Mouse (Mus musculus) forebrain, embryonic 14.5 days (tissue): ENCODE results near the gene Hlx. TPM values are rescaled to one million over a fixed set of nuclear protein-coding genes. Genes with fewer than 3 reads are reported as not detected.
A peak's percentile ranks its signal among the peaks of the same experiment; 100 is the strongest.

Source experiments
- ATAC-seq: fragments of 200-750 bp; cut with Nextera tagmentation; 2 replicates; pipeline ENCODE4 v1.8.0; 2017; ENCODE audit warnings: mild to moderate bottlenecking, moderate library complexity
- DNase-seq: peaks from one replicate; pipeline ENCODE4 v3.0.0-alpha.2; 2015; ENCODE audit warnings: low spot score
- H3K27ac ChIP-seq: fragments of 300-500 bp; sonication (generic); 2 replicates; pipeline ENCODE4 v1.5.1; 2014; ENCODE audit warnings: low read depth, mild to moderate bottlenecking, control low read depth, low read length, moderate library complexity
- H3K27me3 ChIP-seq: fragments of 300-500 bp; sonication (generic); replicated peaks from 2 replicates; pipeline ENCODE4 v1.6.1; 2014; ENCODE audit warnings: low read length, control low read depth, mixed read lengths; ENCODE audit not compliant: control insufficient read depth, insufficient read depth
- H3K36me3 ChIP-seq: fragments of 300-500 bp; sonication (generic); 2 replicates; pipeline ENCODE4 v1.6.1; 2014; ENCODE audit warnings: low read length, control low read depth; ENCODE audit not compliant: control insufficient read depth, insufficient read depth
- H3K4me1 ChIP-seq: fragments of 300-500 bp; sonication (generic); 2 replicates; pipeline ENCODE4 v1.6.1; 2014; ENCODE audit warnings: antibody characterized with exemption, low read length, control low read depth; ENCODE audit not compliant: control insufficient read depth, insufficient read depth
- H3K4me2 ChIP-seq: fragments of 300-500 bp; sonication (generic); 2 replicates; pipeline ENCODE4 v1.6.1; 2014; ENCODE audit warnings: mild to moderate bottlenecking, control low read depth, low read length
- H3K4me3 ChIP-seq: fragments of 300-500 bp; sonication (generic); 2 replicates; pipeline ENCODE4 v1.5.1; 2014; ENCODE audit warnings: low read depth, low read length, control low read depth
- H3K9ac ChIP-seq: fragments of 300-500 bp; sonication (generic); 2 replicates; pipeline ENCODE4 v1.6.1; 2014; ENCODE audit warnings: mild to moderate bottlenecking, low read length, control low read depth, moderate library complexity
- H3K9me3 ChIP-seq: fragments of 300-500 bp; sonication (generic); replicated peaks from 2 replicates; pipeline ENCODE4 v1.6.1; 2016; ENCODE audit warnings: low read length, control low read depth, mixed read lengths; ENCODE audit not compliant: control insufficient read depth
- WGBS: fragments of 180-500 bp; shearing (Covaris S2); extraction: QIAGEN DNeasy Blood & Tissue Kit; methylation state at CpG from one replicate; pipeline ENCODE4 v1.1.7; 2014; 5-methylcytosine and 5-hydroxymethylcytosine counted together
- polyA plus RNA-seq: library from polyadenylated mRNA; unstranded; fragments of >200 nt; fragmentation: Nextera tagmentation; extraction: Ambion mirVana; gene quantifications from 2 replicates; pipeline ENCODE4 v1.2.1, GENCODE M21; 2014

The Hlx gene
- polyA plus RNA-seq, 1 experiment from 2014 or later: 0.99 TPM

DNA sequence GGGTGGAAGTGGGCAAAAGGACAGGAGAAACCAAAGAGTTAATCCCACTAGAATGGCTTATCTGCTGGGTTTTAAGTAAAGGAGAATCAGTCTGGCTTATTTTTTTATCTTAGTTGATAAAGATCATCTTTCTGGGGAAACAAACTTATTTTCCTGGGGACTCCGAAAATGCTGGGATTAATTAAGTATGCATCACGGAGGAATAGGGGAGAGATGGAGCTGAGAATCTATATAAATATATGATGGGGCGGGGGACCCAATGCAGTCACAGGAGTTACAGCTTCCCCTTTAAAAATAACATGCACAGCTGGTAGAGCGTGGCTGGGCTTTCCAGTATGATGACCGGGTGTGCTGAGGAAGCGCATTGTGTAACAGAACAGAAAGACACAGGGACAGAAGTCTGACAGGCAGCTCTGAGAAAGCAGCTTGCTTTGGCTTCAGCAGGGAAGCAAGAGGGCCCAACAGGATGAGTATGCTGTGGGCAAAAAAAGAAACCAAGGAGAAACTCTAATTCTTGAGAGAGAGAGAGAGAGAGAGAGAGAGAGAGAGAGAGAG lies 3.8 kb downstream of the Hlx start:
- Histone ChIP-seq H3K9ac (no peak overlapping the region), H3K9me3 (no peaks in the 10 kb centered on the region), H3K4me1 (peaks cover 9% of the 10 kb centered on the region; the same call in 1 of the 2 replicates), H3K4me3 (no peak overlapping the region), H3K4me2 (no peak overlapping the region), H3K27ac (no peak overlapping the region), H3K27me3 (peaks cover 81% of the 10 kb centered on the region), H3K36me3 (no peaks in the 10 kb centered on the region)
- no peak for DNase-seq
- ATAC-seq: no peak
- 5% methylated on average over 6 of the region's 6 CpGs for WGBS

DNA sequence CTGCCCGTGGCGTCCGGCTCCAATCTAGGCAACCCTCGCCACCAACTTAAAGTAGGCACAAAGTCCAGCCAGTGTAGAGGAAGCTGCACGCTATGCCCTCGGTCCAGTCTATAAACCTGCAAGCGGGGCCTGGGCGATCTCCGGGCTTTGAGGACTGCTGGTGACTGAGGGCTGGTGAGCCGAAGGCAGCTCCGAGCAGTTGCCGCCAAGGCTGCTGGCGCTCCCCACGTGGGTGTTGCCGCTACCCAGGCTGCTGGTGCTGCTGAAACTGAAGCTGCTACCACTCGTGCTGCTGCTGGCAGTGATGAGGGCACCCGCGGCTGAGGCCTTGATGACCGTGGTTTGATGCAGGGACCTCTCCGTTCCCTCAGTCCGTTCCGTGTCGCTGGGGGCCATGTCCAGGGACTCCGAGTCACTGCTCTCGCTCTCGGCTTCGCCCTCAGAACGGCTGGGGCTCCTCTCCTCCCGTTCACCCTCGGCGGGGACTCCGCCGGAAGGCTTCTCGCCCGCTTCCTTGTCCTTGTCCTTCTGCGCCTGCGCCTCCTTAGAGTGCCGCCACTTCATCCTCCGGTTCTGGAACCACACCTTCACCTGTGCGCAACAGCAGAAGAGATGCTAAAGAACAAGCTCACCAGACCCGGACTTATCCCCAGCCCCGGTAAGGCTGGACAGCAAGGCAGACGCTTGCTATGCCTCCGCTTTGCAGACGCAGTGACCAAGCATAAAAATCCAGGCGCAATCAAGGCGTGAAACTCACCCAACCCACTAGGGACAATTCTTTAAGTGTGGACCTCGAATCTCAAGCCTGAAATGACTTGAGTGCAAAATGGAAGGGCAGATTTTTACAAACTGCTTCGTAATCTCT lies 4.8 kb downstream of the Hlx start:
- peak; percentile 62 for DNase-seq
- peak; percentile 67 for ATAC-seq

DNA sequence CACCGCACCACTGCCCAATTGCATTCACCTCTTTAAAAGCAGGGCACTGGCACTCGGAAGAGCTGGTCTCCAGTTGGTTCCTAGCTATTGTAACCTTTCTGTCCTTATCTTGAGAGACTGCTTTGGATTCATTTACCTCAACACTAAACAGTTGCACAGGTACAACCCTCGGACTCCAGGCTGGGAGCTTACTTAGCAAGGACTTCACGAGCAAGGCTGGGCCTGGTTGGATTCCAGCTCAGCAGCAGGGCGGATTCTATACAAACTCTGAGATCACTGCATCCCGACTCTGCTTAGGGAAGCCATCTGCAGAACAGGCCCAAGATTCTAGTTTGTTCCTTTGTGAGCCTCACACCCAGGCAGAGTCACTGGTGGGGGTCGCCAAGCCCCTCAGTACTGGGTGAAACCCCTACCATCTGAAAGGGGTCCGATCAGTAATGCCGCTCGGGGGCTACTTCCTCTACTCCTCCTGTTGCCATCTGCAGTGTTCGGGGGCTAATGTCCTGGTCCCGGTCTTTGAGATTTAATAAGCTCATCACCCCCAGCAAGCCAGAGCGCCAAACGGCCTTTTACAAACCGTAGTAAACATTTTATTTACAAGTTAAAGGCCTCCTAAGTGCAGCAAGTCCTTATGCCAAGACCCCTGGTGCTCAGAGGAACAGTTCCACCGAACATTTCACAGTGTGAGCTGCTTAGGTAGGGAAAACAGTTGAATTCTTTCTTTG lies 5.7 kb downstream of the Hlx start:
- DNase-seq (no peak), ATAC-seq (no peak)
- Histone ChIP-seq H3K27me3 (peaks cover 90% of the 10 kb centered on the region), H3K9me3 (no peaks in the 10 kb centered on the region), H3K4me2 (no peak overlapping the region), H3K4me3 (no peak overlapping the region), H3K9ac (no peak overlapping the region), H3K36me3 (no peaks in the 10 kb centered on the region), H3K4me1 (peaks cover 3% of the 10 kb centered on the region; the same call in 1 of the 2 replicates), H3K27ac (no peak overlapping the region)
- 4% methylated on average over 16 of the region's 16 CpGs for WGBS

More for the DNA sequence above, 4.8 kb downstream of the Hlx start:
- H3K4me2 ChIP-seq: peak overlapping the region; percentile 62
- H3K27me3 ChIP-seq: peaks cover 85% of the 10 kb centered on the region
- WGBS: under 1% methylated on average over 47 of the region's 49 CpGs
- no peaks in the 10 kb centered on the region for H3K9me3 ChIP-seq
- H3K4me1 ChIP-seq: peaks cover 6% of the 10 kb centered on the region; the same call in 1 of the 2 replicates
- H3K27ac ChIP-seq: no peak overlapping the region
- peak overlapping the region; percentile 37 for H3K4me3 ChIP-seq
- peak overlapping the region; percentile 49 for H3K9ac ChIP-seq
- no peaks in the 10 kb centered on the region for H3K36me3 ChIP-seq

DNA sequence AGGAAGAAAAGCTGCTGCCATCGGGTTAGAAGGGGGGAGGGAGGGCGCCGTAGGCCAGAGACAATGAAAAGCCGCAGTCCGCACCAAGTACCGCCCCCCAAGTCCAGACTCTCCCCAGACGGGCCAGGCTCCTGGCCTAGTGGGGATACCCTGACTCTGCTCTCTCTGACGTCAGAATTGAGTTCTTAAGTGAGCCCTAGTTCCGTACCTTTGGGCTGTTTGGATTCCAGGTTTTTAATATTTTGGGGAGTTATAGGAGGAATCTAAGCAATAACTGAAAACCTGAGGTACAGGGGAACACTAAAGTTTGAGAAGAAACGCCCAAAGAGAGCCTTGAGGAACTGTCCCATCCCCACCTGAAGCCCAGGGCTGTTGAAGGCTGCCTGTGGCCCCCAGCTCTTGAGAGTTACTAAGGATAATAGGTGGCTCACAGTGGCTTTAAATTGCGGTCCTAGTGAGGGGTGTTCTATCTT lies 7.1 kb downstream of the Hlx start:
- DNase-seq (no peak), ATAC-seq (no peak)
- Histone ChIP-seq H3K27me3 (peaks cover 92% of the 10 kb centered on the region), H3K9ac (no peak overlapping the region), H3K36me3 (no peaks in the 10 kb centered on the region), H3K27ac (no peak overlapping the region), H3K4me2 (no peak overlapping the region), H3K4me1 (no peaks in the 10 kb centered on the region), H3K4me3 (no peak overlapping the region), H3K9me3 (no peaks in the 10 kb centered on the region)
- 1% methylated on average over 11 of the region's 11 CpGs for WGBS

DNA sequence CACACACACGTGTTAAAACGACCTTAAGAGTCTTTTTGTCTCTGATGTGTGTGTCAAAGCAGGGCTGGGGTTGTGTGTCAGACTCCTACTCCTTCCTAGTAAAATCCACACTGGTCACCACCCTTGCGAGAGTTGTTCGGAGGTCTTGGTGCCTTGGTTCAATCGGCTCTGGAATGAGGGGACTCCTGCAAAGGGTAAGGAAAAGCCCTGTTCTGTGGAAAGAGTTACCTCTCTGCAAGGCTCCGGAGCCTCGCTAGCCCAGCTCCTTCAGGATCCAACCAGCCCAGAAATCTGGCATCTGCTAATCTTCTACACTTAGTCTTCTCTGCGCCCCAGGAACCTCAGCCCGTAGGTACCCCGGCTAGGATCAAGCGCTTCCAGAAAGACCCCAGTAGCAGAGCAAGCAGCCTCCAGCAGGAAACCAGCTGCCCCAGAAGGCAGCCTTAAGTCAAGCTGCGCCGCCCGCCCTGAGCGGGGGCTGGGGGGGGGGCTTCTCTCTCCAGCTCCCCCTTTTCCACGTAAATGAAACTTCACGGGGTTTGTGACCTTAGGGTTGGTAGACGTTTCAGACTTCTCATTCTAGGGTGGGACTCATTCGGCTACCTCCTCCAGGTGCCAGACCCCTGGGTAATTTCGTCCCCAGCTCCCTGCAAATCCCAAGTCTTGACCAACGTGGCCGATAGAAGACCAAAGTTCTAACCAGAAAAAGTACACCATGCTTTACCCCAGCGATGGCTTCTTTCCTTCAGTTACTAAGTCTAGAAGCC lies 7.7 kb downstream of the Hlx start:
- Histone ChIP-seq H3K27me3 (peaks cover 96% of the 10 kb centered on the region), H3K36me3 (no peaks in the 10 kb centered on the region), H3K9ac (no peak overlapping the region), H3K4me1 (no peaks in the 10 kb centered on the region), H3K9me3 (no peaks in the 10 kb centered on the region), H3K27ac (no peak overlapping the region), H3K4me2 (no peak overlapping the region), H3K4me3 (no peak overlapping the region)
- 1% methylated on average over 23 of the region's 23 CpGs for WGBS
- no peak for DNase-seq
- ATAC-seq: no peak

DNA sequence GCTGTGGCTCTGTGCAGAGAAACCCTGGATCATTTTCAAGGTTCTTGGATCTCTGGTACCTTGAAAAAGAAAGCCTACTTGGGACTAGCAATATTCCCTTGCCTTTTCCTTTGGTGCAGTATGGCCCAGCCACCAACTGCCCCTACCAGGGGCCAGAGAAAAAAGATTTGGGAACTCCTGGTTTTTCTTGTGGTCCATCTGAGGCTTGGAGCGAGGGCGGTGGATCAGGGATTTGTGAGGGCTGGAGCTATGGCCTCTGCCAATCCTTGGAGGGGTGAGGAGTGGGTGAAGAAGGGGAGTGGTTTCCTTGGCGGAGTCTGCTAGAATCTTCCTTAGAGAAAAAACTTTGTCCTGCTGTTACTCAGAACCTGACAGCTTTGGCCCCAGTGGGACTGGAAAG lies 8.5 kb downstream of the Hlx start:
- Histone ChIP-seq H3K9ac (no peak overlapping the region), H3K4me3 (no peak overlapping the region), H3K27ac (no peak overlapping the region), H3K36me3 (no peaks in the 10 kb centered on the region), H3K4me2 (no peak overlapping the region), H3K4me1 (no peaks in the 10 kb centered on the region), H3K9me3 (no peaks in the 10 kb centered on the region), H3K27me3 (peaks cover 96% of the 10 kb centered on the region)
- 4% methylated on average over 3 of the region's 3 CpGs for WGBS
- ATAC-seq (no peak), DNase-seq (no peak)

DNA sequence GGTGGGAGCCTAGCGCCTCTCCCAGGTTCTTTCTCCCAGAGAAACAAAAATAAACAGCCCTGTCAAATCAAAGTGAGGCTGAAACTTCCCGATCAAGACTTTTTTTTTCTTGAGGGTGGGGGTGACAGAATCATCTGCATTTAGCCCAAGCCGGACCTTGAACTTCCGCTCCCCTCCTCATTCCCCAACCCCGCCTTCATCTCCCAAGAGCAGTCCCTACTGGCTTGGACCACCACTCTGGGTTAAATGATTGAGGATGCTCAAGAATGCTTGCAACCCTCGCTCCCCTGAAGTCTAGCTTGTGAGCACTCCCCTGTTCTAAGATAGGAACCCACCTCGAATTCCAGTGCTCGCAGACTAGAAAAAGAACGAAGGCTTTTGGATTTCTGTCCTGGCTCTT lies 11.3 kb downstream of the Hlx start:
- no peak overlapping the region for H3K27ac ChIP-seq
- no peaks in the 10 kb centered on the region for H3K9me3 ChIP-seq
- H3K36me3 ChIP-seq: no peaks in the 10 kb centered on the region
- no peak overlapping the region for H3K9ac ChIP-seq
- no peaks in the 10 kb centered on the region for H3K4me1 ChIP-seq
- DNase-seq: no peak
- no peak overlapping the region for H3K4me2 ChIP-seq
- no peak for ATAC-seq
- H3K27me3 ChIP-seq: peaks cover 95% of the 10 kb centered on the region
- WGBS: 1% methylated on average over 9 of the region's 9 CpGs
- no peak overlapping the region for H3K4me3 ChIP-seq

DNA sequence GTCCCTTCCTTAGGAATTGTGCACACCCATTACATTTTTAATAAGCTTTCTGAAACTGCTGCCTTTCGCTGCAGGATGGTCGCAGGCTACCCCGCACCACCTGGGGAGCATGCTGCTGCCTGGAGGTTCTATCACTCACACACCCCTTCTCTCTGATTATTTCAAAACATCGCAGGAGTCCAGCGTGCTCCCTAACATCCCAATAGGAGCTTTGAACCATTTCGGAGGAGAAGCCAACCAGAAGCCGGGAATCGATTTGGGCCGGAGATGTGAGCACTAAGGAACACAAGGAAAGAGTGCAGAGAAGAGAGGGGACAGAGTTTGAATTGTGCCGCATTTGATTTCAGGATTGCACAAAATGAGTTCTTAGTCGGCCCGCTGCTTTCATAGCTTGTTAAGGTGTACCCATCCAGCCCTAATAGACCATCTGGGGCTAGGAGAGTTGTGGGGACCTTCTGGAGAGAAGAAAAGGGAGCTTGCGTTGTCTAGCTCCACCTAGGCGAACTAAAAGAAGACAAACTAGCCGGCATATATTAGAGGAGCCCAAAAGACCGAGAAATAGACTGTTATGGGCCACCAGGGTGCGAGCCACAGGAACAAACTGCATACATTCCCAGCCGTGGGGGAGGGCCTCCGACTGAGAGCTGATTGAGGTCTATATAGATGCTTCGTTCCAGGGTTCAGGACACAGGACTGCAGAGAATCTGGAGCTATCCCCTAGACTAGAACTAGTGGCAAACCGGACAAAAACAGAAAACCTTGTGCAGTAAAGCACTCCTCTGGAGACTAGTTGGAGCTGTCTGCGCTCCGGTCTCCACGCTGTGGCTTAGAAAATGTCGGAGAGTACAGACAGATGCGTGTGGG lies 12.0 kb downstream of the Hlx start:
- no peak overlapping the region for H3K4me3 ChIP-seq
- no peak overlapping the region for H3K4me2 ChIP-seq
- no peaks in the 10 kb centered on the region for H3K36me3 ChIP-seq
- no peaks in the 10 kb centered on the region for H3K9me3 ChIP-seq
- H3K27ac ChIP-seq: no peak overlapping the region
- ATAC-seq (no peak), DNase-seq (no peak)
- no peaks in the 10 kb centered on the region for H3K4me1 ChIP-seq
- under 1% methylated on average over 26 of the region's 26 CpGs for WGBS
- no peak overlapping the region for H3K9ac ChIP-seq
- peaks cover 94% of the 10 kb centered on the region for H3K27me3 ChIP-seq
